Mouse (Mus musculus): Measurements from ENCODE around the gene Nr6a1. TPM values are rescaled to one million over a fixed set of nuclear protein-coding genes. Genes with fewer than 3 reads are reported as not detected.

Gene Nr6a1
- total RNA-seq, 2 experiments from 2014 or later = 1.6 to 2.6 TPM

- DNase-seq = no peak
Measured at GRCm38 (mm10) chr2:38713596-38713995, 213.9 kb downstream of the Nr6a1 start.

DNA sequence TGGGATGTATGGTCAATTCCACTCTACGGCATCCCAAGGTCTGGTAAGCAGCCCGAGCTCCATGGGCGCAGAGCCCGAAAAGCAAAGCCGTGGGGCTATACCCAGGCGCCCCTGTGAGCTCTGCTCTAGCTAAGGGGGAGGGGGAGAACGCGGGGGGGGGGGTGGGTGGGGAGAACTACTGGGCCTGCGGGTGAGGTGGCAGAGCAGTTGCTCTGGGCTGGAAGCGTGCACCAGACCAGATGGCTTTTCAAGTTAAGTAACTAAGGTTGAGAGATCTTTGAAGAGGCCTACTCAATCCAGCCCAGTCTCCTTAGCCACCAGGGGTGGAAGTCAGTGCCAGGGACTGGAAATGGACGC lies 214.7 kb downstream of the Nr6a1 start:
- no peak for DNase-seq

GRCm38 (mm10) chr2:38712076-38712768 lies 215.3 kb downstream of the Nr6a1 start:
- no peak for DNase-seq

- DNase-seq = peak; percentile 18
Measured at GRCm38 (mm10) chr2:38711421-38711861, 216.0 kb downstream of the Nr6a1 start.

DNA sequence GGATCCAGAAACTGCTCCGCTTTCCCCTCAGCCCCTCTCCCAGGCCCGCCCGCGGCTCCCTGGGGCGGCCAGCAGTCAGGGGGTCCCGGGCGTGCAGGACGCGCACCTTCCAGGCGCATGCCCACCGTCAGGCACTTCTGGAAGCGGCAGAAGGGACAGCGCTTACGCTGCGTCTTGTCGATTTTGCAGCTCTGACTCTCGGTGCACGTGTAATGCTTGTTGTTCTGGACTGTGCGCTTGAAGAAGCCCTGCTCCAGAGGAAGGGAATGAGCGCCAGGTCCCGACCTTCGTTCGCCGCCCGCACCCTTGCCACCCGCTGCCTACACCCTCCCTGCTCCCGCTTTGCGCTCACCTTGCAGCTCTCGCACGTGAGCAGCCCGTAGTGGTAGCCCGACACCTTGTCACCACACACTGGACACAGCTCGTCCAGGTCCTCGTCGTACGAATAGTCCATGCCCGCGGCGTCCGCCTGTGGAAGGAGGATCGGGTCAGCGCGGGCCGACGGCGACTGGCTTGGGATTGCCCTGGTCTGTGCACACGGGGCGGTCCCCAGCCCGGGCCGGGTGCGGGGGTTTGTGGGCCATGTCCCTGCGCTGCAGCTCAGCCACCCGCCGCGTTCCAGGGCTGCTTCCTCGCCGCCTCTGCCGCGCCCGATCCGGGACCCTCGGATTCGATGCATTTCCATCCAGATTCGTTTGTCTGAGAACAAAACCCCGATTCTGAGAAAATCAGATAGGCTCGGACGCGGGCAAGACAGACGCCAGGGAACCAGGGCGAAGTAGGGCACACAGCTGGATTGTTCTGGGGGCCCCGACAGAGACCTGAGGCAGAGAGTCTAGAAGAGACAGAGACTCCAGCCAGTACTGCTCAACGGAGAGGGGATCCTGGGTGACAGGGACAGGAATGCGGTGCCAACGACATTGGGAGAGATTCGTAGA lies 216.9 kb downstream of the Nr6a1 start:
- DNase-seq = peak; percentile 31

GRCm38 (mm10) chr2:38708907-38709688 lies 218.4 kb downstream of the Nr6a1 start:
- peak; percentile 48 for DNase-seq

DNA sequence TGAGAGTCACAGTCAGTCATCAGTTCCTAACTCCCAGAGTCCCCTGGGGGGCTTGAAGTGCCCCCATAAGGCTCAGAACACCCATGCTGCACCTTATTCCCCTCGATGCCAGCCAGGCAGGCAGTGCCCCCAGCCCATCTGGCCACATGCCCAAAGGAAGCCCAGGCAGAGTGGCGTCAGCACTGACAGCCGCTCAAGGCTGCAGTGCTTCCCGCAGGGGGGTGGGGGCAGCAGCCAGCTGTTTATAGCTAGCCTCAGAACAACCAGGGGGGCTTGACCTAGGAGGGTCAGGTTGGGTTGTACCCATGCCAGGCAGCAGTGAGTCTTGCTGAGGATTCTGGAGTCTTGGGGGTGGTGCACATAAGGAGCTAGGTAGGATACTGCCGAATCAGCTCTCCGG lies 220.8 kb downstream of the Nr6a1 start:
- no peak for DNase-seq

- no peak for DNase-seq
Measured at GRCm38 (mm10) chr2:38705036-38705435, 222.5 kb downstream of the Nr6a1 start.

GRCm38 (mm10) chr2:38704336-38704735 lies 223.2 kb downstream of the Nr6a1 start:
- DNase-seq = no peak

DNA sequence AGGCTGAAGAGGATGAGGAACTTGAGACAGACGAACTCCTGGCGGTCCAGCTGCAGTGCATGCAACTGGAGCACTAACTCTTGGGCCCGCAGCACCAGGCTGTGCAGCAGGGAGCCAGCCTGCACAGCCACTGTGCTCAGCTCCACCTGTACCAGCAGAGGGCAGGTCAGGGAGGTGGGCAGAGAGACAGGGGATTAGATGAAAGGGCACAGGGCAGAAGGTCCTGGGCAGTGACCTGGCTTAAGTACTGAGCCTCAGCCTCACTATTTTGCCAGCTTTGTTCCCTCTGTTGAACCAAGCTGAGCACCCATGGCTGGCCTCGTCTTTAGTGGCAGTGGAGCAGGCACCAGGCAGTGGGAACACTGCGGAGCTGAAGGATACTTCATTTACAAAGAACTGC lies 227.3 kb downstream of the Nr6a1 start:
- no peak for DNase-seq

DNA sequence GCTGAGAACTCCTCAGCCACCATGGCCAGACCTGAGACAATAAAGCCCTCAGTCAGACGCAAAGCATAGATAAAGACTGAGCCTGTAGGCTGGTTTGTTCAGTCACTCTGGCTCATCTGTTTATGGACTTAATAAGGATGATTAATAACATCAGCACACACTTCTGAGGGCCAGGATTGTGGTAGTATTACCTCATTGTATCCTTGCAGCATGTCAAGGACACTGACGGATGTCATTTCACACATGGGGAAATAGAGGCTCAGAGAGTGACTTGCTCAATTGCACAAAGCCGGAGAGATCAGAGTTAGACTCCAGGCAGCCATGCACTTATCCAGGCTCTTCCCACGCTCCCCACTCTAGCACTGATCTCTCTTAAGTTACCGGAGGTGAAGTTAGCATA lies 228.9 kb downstream of the Nr6a1 start:
- DNase-seq = no peak

- DNase-seq = no peak
Measured at GRCm38 (mm10) chr2:38697128-38698120, 230.1 kb downstream of the Nr6a1 start.

DNA sequence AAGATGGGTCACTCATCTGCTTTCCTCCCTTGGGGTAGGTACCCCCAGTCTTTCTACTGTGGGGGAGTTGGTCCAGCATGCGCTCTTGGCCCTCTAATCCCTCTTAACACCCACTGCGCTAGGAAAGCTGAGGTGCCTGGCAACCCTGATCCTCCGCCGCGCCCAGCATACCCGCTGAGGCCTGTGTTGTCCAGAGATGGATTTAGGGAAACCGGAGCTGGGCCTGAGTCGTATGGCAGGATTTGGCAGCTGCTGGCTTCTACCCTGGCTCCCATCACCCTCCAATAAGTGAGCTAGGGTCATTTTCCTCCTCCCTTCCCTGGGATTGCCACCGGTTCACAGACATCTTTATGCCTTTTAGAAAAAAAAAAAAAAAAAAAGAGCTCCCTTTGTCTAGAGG lies 231.7 kb downstream of the Nr6a1 start:
- DNase-seq = no peak

DNA sequence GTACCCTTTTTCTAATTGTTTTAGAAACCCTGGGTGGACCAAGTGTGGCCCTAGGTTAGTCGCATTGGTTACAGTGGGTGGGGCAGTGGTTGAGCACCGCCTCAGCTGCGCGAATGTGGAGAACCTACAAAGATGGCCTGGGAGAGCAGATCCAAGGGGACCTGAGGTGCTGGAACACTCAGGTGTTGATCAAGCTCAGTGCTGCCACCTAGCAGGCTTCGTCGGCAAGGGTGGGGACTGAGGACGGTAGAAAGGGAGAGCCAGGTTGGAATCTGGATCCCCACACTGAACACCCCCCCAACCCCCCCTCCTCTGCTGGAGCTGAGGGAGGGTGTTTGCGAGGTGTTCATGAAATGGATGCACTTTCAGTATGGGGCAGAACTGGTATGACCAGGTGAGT lies 235.9 kb downstream of the Nr6a1 start:
- no peak for DNase-seq

GRCm38 (mm10) chr2:38689881-38690280 lies 237.6 kb downstream of the Nr6a1 start:
- no peak for DNase-seq

DNA sequence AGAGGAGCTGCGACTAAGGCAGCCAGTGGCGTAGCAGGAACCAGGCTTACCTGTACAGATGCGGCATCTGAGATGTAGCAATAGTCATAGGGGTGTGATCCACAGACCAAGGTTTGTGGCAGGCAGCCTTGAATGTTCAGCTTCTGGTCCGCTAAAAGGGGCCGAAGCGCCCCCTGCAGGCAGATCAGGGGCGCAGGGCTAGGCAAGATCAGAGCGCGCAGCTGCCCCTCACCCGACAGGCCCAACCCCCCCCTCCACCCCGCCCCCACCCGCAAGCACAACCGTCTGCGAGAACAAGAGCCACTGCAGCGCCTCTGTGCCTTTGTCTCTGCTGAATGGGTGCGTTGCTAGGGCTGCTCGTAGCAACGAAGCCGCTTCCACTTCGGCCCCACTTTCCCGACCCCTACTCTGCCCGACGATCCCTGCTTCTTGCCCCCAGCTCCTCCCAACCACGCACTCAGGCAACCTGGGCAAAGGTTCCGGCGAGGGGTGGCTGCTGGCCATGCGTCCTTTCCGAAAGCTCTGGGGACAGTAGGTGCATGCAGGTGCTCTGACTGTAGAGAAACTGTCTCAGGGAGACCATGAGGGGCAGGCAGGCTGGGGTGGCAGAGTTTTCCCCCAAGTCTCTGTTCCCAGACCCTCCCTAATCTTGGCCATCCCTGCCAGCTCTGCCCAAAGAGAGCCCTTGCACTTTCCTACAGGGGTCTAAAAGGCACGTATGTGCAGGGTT lies 238.5 kb downstream of the Nr6a1 start:
- DNase-seq = no peak

DNA sequence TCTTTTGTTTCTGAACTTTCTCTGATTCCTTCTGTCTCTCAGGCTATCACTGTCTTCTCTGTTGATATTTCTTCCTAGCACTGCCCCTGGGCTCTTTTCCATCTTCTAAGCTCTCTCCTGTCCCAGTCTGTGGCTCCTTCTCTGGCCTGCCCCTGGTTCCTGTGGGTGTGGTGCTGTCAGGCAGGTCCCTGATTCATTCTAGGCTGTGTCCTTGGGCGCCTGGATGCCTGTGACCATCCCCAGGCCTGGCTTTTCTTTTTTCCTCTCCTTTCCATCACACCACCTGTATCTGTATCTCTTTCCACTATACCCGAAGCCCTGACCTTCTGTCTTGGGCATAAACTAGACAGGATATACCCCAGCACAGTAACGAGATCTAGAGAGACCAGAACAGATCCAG lies 241.7 kb downstream of the Nr6a1 start:
- no peak for DNase-seq

- DNase-seq = no peak
Measured at GRCm38 (mm10) chr2:38683083-38683482, 244.4 kb downstream of the Nr6a1 start.

DNA sequence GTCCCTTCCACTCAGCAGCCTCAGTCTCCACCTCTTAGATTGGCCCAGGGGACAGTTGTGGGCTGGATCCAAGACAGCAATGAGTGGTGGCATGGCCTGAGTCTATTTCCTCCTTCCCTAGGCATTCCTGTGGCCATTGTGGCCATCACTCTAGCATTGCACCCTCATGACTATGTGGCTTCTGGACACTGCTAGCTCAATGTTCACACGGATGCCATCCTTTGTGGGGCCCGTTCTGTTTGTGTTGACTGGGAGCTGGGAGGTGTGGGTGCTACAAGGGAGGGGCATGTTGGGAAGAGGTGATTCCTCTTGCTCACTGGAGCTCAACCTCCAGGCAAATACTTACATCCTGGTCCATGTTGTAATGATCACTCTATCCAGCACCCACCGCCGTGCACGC lies 245.3 kb downstream of the Nr6a1 start:
- DNase-seq = no peak

- DNase-seq = no peak
Measured at GRCm38 (mm10) chr2:38678947-38679346, 248.5 kb downstream of the Nr6a1 start.
